Mouse (Mus musculus): ENCODE results near the gene Hoxd11. TPM values are rescaled to one million over a fixed set of nuclear protein-coding genes. Genes with fewer than 3 reads are reported as not detected.

Hoxd11 gene
- total RNA-seq, 2 experiments from 2014 or later, result not detected

DNA sequence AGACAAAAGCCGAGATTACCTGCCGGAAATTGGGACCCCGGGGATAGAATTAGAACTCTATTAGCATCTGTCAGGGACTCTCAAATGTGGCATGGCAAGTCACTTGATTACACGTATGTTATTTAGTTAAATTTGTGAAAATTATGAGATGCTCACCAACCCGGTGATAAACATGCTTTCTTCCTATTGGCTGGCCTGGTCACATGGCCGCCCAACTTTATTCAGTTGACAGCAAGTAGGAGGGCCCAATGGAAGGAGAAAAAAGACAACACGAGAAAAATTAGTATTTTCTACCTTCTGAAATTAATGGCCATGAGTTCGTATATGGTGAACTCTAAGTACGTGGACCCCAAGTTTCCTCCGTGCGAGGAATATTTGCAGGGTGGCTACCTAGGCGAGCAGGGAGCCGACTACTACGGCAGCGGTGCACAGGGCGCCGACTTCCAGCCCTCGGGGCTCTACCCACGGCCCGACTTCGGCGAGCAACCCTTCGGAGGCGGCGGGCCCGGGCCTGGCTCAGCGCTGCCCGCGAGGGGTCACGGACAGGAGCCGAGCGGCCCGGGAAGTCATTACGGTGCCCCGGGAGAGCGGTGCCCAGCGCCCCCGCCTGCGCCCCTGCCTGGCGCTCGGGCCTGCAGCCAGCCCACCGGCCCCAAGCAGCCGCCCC is 47.7 kb downstream of the Hoxd11 start:
- no peak for DNase-seq (ENCODE audit: extremely low spot score in 1 of 2, low spot score in 1 of 2)

DNA sequence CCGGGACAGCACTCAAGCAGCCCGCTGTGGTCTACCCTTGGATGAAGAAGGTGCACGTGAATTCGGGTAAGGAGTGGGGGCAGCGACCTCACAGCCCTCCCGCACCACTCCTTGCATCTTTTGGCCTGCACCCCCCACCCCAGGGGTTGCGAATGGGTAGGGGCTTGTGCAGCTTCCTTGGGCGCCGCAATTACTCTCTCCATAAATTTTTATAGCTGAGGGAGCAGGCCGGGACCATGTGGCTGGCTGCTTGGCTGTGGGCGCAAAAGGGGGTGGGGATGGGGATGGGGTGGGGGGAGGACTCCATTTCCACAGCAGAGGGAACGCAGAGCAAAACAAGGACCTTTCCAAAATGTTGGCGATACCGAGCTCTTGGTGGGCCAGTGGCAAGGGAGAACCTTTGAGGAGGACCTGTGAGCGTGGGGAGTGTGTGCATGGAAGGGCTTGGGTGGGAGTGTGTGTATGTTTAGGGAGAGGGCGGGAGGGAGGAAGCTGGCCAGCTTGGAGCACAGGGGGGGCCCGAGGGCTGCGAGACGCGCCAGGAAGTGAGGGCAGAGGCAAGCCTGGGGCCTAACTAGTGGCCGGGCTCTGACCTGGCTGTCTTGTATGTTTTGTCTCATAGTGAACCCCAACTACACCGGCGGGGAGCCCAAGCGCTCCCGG is 48.4 kb downstream of the Hoxd11 start:
- no peak for DNase-seq (ENCODE audit: extremely low spot score in 1 of 2, low spot score in 1 of 2)

DNA sequence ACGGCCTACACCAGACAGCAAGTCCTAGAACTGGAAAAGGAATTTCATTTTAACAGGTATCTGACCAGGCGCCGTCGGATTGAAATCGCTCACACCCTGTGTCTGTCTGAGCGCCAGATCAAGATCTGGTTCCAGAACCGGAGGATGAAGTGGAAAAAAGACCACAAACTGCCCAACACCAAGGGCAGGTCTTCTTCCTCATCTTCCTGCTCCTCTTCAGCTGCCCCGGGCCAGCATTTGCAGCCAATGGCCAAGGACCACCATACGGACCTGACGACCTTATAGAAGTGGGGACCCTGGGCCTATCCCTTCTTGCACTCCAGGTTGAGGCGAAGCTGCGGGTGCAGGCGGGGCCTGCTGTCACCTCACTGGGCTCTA is 48.9 kb downstream of the Hoxd11 start:
- no peak for DNase-seq (ENCODE audit: extremely low spot score in 1 of 2, low spot score in 1 of 2)

DNA sequence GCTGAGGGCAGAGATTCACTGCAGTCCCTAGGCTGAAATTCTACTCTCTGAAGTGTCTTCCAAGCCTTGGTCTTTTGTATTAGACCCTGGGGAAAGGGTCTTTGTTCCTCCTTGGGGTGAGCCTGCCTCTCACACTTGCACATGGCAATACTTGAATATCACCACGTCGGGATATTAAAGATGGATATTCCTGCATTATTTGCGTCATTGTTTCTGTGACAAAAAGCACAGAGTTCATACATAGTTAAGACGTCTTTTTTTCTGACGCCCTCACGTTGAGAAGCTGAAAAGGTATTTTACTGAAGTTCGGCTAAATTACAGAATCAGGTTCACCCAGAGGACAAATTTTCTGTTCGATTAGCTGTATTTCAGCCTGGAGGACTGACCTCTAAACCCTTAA is 51.0 kb downstream of the Hoxd11 start:
- no peak for DNase-seq (ENCODE audit: extremely low spot score in 1 of 2, low spot score in 1 of 2)

DNA sequence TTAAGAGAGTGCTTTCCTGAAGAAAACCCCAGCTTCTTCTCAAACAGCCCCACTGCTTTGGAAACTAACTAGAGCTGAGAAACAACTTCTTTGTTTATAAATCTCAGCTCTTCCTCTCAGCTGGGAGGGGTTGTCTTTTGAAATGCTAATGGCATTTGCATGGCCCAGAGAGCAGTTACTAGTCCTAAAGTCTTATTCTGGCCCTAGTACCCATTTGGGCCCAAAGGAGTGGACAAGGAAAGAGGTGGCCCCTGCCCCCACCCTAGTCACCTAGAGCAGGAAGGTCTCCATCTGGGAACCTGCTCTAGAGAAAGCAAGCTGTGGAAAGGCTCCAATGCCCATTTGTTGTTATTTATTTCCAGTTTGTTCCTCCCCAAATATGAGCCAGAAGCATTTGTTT is 51.7 kb downstream of the Hoxd11 start:
- DNase-seq (ENCODE audit: extremely low spot score in 1 of 2, low spot score in 1 of 2), result no peak

DNA sequence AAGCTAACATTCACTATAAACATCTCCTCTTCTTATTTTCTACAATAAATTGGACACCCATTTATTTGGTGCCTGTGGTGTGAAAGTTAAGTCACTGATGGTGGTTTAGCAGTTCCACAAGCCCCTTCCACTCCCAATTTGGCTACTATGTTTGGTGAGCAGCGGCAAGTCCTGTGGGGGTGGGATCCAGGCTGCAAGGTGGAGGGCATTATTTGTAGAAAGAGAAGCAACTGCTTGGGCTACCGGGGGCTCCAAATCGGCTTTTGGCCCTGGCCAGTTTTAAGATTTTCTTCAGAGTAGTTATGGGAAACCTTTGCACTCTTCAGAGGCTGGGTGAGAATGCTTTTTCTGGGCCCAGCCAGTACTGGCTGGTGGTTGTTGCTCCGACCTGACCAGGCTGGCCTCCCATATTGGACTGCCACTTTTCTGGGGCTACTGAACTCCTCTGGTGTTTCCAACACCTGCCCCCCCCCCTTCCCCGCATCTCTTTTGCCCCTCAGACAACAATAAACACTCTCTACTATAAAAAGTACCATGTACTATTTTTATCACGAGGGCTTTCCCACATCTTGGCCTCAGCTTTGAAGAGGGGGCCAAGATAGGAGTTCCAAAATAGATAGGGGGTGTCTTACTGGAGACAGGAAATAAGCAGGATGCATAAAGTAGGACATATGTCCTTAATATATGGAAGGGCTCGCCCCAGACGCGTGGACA is 52.6 kb downstream of the Hoxd11 start:
- DNase-seq (ENCODE audit: extremely low spot score in 1 of 2, low spot score in 1 of 2), result no peak

DNA sequence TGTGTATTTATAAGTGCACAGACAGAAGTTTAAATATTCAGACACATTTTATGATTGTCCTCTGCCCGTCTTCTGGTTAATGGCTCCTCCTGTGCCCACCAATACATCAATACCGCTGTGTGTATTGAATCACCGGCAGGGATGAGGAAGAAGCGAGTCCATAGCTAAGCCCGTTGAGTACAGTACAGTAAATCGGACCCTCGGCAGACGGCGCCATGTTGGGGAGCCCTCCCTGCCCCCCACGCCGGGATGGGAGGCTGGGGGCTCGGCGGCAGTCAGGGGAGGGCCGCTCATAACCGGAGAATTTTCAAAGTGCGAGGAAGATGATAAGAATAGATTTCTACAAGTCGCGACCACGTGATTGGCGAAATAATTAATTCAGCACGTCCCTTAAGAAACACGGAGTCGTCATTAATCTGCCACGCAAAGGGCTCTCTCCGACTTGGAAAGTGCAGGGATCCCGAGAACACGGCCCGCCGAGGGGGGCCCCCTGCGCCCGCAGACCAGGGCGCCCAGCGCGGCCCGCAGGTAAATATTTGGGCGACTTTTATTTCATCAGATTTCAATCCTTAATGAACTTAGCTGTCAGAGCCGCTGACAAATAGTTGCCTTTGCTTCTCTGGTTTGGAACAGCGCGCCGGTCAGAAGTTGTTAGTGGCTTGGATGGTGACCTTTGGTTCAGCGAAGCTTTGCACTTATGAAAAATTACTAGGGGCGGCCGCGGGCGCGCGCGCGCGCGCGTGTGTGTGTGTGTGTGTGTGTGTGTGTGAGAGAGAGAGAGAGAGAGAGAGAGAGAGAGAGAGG is 53.4 kb downstream of the Hoxd11 start:
- no peak for DNase-seq (ENCODE audit: extremely low spot score in 1 of 2, low spot score in 1 of 2)

DNA sequence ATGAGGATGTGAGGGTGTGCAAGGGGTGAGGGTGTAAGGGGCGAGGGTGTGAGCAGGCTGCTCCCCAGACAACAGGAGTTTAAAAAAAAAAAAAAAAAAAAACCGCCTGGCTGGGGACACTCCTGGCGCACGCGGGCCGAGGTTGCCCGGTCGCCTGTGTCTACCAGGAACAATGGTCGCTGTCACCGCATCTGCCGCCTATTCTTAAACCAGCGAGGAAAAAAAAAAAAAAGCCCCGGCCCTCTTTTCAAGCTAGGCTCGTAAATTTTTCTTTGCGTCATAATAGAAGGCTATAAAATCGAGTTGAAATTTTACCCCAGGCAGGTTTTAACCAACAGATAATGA is 53.9 kb downstream of the Hoxd11 start:
- no peak for DNase-seq (ENCODE audit: extremely low spot score in 1 of 2, low spot score in 1 of 2)

DNA sequence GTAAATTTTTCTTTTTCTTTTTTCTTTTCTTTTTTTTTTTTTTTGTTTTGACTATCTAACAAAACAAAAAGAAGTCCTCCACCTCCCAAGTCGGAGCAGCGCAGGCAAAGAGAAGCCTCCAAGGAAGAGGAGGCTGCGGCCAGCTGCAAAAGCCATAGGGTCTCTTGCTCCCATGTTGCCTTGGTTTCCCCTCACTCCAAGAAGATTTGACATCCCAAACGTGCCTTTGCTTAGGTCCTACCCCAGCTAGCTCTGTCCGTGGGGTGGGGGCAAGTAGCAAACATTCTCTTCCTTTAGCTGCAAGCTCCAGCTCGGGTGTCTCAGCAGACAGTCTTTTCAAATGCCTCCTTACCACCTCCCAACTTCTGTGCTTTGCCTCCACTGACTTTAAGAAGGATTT is 54.4 kb downstream of the Hoxd11 start:
- no peak for DNase-seq (ENCODE audit: extremely low spot score in 1 of 2, low spot score in 1 of 2)

DNA sequence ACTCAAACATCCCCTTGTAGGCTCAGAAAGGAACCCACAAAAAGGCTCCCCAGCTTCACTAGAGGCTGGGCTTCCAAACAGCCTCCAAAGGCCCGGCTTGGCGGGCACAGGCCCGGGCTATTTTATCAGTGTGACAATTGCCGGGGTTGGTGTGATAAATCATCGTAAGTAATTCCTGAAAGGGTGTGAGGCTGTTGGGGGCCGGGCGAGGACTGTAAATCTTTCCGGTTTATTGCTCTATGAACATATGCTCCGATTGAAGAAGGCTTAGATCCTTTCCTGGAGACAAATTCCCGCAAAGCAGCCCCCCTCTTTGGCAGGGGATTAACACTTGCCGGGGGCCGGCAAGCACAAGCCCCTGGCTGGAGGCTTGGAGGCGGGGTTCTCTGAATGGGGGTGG is 55.1 kb downstream of the Hoxd11 start:
- DNase-seq (ENCODE audit: extremely low spot score in 1 of 2, low spot score in 1 of 2), result no peak

DNA sequence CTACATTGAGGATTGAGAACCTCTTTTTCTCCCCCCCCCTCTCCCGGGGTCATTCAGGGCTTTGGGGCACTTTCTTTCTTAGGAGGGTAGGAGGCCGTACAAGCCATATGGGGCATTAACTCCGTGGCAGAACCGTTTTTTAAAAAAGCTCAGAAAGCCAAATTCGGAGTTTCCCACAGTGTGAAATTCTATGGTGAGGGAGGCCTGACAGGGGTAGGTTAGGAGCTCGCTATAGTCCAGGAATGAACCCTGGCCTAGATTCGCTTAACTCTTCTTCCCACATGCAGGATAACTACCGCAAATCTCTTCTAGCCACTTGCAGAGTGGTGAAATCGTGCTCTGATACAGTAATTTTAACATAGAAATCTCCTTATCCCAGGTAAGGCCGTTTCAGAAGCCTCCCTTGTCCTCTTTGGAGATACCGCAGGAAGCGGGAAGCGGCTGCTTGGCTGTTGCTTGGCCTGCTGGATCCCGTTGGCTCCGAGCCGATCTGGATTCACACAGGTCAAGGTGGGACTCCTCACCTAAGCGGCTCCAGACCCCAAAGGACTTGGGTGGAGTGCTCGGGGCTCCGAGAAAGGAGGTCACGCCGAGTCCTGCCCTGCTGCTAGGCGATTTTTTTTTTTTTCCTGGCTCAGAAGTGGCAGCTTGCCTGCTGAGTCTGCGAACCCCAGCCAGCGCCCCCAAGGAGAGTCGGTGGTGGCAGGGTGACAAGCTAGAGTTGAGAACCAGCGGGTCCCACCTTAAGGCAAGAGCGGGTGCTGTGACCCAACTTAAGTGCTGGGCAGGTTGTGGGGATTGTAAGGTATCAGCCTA is 55.8 kb downstream of the Hoxd11 start:
- no peak for DNase-seq (ENCODE audit: extremely low spot score in 1 of 2, low spot score in 1 of 2)

DNA sequence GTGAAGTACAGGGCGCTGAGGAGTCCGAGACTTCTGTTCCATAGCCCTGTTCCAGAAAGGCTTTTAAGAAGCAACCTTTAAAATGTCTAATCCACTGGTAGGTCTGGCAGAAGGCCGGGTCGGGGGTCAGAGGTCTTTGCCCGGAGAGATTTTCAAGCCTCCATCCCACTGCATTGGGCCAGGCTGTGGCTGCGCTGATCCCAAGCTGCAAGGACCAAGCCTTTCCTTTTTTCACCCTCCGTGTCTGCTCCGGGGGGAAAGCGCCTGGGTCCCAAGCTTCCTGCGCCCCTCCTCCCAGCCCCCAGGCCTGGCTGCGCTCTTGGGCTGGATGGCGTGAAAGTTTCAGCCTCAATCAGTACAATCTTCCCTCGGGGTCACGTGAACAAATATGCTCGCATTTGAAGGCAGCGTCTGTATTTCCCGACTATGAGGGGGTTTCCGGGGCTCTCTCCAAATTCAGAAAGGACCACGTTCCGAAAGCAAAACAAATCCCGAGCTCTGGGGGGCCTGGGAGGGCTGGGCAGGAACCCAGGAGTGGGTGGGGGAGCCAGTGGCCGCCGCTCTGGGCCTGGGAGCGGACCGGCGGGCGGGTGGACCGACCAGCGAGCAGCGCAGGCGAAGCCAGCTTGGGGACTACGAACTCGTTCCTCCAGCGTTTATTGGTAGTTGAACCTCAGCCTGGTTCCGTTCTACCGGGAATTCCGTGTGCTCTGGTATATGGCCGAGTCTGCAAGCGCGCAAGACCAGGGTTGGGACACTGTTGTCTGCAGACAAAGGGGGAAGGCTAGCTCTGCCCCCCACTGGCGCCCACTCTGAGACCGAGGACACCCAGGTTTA is 56.7 kb downstream of the Hoxd11 start:
- no peak for DNase-seq (ENCODE audit: extremely low spot score in 1 of 2, low spot score in 1 of 2)

Small RNAs within 50 kb of the gene (microRNA-seq; reads per million reads assigned to microRNA genes)
- gene Gm44463 (0 reads per million in 2 experiments), gene Mir10b (7.6 to 20.4 reads per million in 2 experiments)

Other genes starting within 250 kb of the Hoxd11 start
- 10 to 100 TPM; 52.6 to 53.5 TPM for gene Lnpk, start 100.1 kb upstream of the Hoxd11 start, total RNA-seq (2021)
- not detected for gene Evx2, start 20.0 kb upstream of the Hoxd11 start, total RNA-seq (2021)
- not detected for gene Hoxd13, start 11.2 kb upstream of the Hoxd11 start, total RNA-seq (2021)
- not detected for gene Hoxd12, start 4.5 kb upstream of the Hoxd11 start, total RNA-seq (2021)
- gene Hoxd10, start 12.4 kb downstream of the Hoxd11 start, total RNA-seq (2021), result not detected
- not detected for gene Hoxd9, start 18.2 kb downstream of the Hoxd11 start, total RNA-seq (2021)
- gene Hoxd8, start 25.1 kb downstream of the Hoxd11 start, total RNA-seq (2021), result not detected
- gene Hoxd3, start 32.4 kb downstream of the Hoxd11 start, total RNA-seq (2021), result not detected
- gene Hoxd4, start 32.4 kb downstream of the Hoxd11 start, total RNA-seq (2021), result not detected
- gene Gm28230, start 47.2 kb downstream of the Hoxd11 start, total RNA-seq (2021), result not detected
- under 1 TPM; 0.20 to 0.26 TPM for gene Hoxd1, start 83.4 kb downstream of the Hoxd11 start, total RNA-seq (2021)
- gene Mtx2, start 146.2 kb downstream of the Hoxd11 start, total RNA-seq (2021), result 10 to 100 TPM; 43.7 to 46.3 TPM

Data from layer of hippocampus, postnatal 25 days (tissue).